Mouse (Mus musculus) thymus, adult 2 months (tissue): Measurements from ENCODE around the gene Smyd5.

Experiments used
- CTCF ChIP-seq: fragments of 200-500 bp; IDR thresholded peaks from 2 replicates; pipeline ENCODE4 v1.5.1; 2012; ENCODE audit warnings: mild to moderate bottlenecking, control low read depth, low read length, moderate library complexity, borderline replicate concordance; ENCODE audit not compliant: control insufficient read depth, poor library complexity, insufficient read depth; ENCODE audit errors: extremely low read depth
- POLR2A ChIP-seq: fragments of 200-500 bp; IDR thresholded peaks from 2 replicates; pipeline ENCODE4 v1.6.1; 2012; ENCODE audit warnings: mild to moderate bottlenecking, low read length, control low read depth, moderate library complexity; ENCODE audit not compliant: control insufficient read depth, poor library complexity, insufficient read depth; ENCODE audit errors: extremely low read depth

GRCm38 (mm10) chr6:85410771-85411273, 21.0 kb upstream of the Smyd5 start:
- TF ChIP-seq CTCF (peak; percentile 80; the same call in 1 of the 2 replicates), POLR2A (no peak)
